Mouse (Mus musculus) heart, embryonic 11.5 days (tissue): Measurements from ENCODE around the gene Exog. TPM values are rescaled to one million over a fixed set of nuclear protein-coding genes. Genes with fewer than 3 reads are reported as not detected.

Experiments used
- ATAC-seq: fragments of 200-750 bp; cut with Nextera tagmentation; replicated peaks from 2 replicates; pipeline ENCODE4 v1.8.0; 2017; ENCODE audit warnings: moderate library complexity; ENCODE audit not compliant: insufficient number of reproducible peaks, low FRiP score, low TSS enrichment
- H3K27ac ChIP-seq: fragments of 300-500 bp; sonication (generic); 2 replicates; pipeline ENCODE4 v1.5.1; 2014; ENCODE audit warnings: mild to moderate bottlenecking, low read depth, low read length
- H3K27me3 ChIP-seq: fragments of 300-500 bp; sonication (generic); 2 replicates; pipeline ENCODE4 v1.6.1; 2014; ENCODE audit warnings: mild to moderate bottlenecking, low read length, mixed read lengths; ENCODE audit not compliant: control insufficient read depth, insufficient read depth
- H3K36me3 ChIP-seq: fragments of 300-500 bp; sonication (generic); 2 replicates; pipeline ENCODE4 v1.6.1; 2014; ENCODE audit warnings: mild to moderate bottlenecking, low read length, moderate library complexity, mixed read lengths; ENCODE audit not compliant: control insufficient read depth, insufficient read depth
- H3K4me1 ChIP-seq: fragments of 300-500 bp; sonication (generic); 2 replicates; pipeline ENCODE4 v1.6.1; 2014; ENCODE audit warnings: low read length; ENCODE audit not compliant: control insufficient read depth, insufficient read depth
- H3K4me2 ChIP-seq: fragments of 300-500 bp; sonication (generic); 2 replicates; pipeline ENCODE4 v1.6.1; 2014; ENCODE audit warnings: mild to moderate bottlenecking, moderate library complexity
- H3K4me3 ChIP-seq: fragments of 300-500 bp; sonication (generic); 2 replicates; pipeline ENCODE4 v1.5.1; 2014; ENCODE audit warnings: low read depth, low read length
- H3K9ac ChIP-seq: fragments of 300-500 bp; sonication (generic); 2 replicates; pipeline ENCODE4 v1.6.1; 2014; ENCODE audit warnings: mild to moderate bottlenecking, low read depth, low read length, moderate library complexity
- H3K9me3 ChIP-seq: fragments of 300-500 bp; sonication (generic); replicated peaks from 2 replicates; pipeline ENCODE4 v1.6.1; 2016; ENCODE audit warnings: low read length; ENCODE audit not compliant: control insufficient read depth
- WGBS: fragments of 180-500 bp; shearing (Covaris S2); extraction: QIAGEN DNeasy Blood & Tissue Kit; methylation state at CpG from one replicate; pipeline ENCODE4 v1.1.7; 2014; ENCODE audit not compliant: insufficient replicate concordance; 5-methylcytosine and 5-hydroxymethylcytosine counted together
- polyA plus RNA-seq: library from polyadenylated mRNA; unstranded; fragments of >200 nt; fragmentation: Nextera tagmentation; extraction: Ambion mirVana; gene quantifications from 2 replicates; pipeline ENCODE4 v1.2.1, GENCODE M21; 2014

Exog gene
- polyA plus RNA-seq, 1 experiment from 2014 or later: 19.4 TPM

DNA sequence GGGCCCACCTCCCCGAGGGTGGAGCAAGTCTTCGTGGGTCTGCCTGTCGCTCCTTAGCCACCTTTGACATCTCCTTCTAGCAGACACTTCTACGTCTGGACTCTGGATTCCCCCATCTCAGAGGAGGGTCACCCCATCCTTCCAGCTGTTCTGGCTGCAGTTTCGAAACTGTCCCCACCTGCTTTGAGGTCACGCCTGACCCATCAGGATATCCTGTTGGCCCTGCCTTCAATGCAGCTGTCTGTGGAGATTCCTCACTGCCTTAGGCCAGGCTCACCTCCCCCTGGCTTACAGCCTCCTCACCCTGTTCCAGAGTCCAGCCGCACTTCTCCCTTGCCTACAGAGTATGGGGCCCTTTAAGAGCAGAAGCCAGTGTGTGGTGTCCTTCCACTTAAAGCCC is 54.1 kb downstream of the Exog start:
- Histone ChIP-seq H3K4me3 (no peak overlapping the region), H3K27ac (no peak overlapping the region), H3K9me3 (no peaks in the 10 kb centered on the region), H3K36me3 (0 out of 2 replicates have a peak, but pooled peaks cover 5% of the 10 kb centered on the region), H3K9ac (no peak overlapping the region), H3K4me1 (no peaks in the 10 kb centered on the region), H3K27me3 (no peaks in the 10 kb centered on the region), H3K4me2 (no peak overlapping the region)
- WGBS: 82% methylated on average over 7 of the region's 7 CpGs
- no peak for ATAC-seq

DNA sequence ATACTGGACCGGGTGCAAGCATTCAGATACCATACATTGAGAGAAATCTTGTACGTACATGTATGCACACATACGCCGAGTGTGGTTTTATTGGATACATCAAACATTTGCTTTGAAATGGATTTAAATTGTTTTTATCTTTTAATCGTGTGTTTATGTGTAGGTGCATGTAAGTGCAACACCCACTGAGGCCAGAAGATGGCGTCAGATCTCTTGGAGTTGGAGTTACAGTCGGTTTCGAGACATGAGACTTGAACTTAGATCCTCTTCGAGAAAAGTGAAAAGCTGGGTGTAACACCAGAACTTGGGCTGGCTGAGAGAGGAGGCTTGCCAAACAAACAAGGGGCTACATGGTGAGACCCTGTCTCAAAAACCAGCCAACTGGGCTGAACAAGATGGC is 58.9 kb downstream of the Exog start:
- 92% methylated on average over 9 of the region's 9 CpGs for WGBS
- Histone ChIP-seq H3K27ac (no peak overlapping the region), H3K36me3 (0 out of 2 replicates have a peak, but pooled peaks cover 5% of the 10 kb centered on the region), H3K27me3 (no peaks in the 10 kb centered on the region), H3K4me2 (no peak overlapping the region), H3K9me3 (peaks cover 3% of the 10 kb centered on the region; the same call in 1 of the 2 replicates), H3K4me1 (no peaks in the 10 kb centered on the region), H3K9ac (no peak overlapping the region), H3K4me3 (no peak overlapping the region)
- ATAC-seq: no peak

DNA sequence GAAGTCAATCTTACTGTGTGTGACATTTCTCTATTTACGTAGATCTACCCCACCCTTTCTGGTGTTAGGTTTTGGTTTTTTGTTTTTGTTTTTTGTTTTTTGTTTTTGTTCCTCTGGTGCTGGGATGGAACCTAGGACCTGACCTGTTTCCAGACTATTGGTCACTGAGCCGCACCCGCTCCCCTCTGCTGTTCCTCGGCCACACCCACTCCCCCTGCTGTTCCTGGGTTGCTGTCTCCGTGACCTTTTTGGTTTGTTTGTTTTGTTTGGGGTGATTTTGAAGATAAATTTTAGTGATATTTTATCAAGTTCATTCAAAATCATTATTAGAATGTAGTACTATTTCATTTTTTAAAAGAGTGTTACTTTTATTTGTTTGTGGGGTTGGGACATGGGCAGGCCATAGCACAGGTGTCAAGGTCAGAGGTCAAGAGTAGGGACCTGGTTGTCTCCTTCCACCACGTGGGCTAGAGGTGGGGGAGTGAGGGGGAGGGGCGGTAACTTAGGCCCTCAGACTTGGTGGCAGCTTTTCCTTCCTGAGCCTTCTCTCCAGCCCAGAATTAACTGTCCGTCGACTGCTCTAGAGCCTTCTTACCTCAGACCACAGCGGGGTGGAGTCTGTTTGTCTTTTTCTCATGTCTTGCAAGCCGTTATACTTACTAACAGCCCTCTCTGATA is 60.4 kb downstream of the Exog start:
- WGBS: 59% methylated on average over 11 of the region's 11 CpGs
- ATAC-seq: no peak
- Histone ChIP-seq H3K27ac (no peak overlapping the region), H3K4me3 (no peak overlapping the region), H3K4me1 (no peaks in the 10 kb centered on the region), H3K9me3 (peaks cover 3% of the 10 kb centered on the region; the same call in 1 of the 2 replicates), H3K9ac (no peak overlapping the region), H3K27me3 (no peaks in the 10 kb centered on the region), H3K36me3 (peaks cover 2% of the 10 kb centered on the region; the same call in 1 of the 2 replicates), H3K4me2 (no peak overlapping the region)

DNA sequence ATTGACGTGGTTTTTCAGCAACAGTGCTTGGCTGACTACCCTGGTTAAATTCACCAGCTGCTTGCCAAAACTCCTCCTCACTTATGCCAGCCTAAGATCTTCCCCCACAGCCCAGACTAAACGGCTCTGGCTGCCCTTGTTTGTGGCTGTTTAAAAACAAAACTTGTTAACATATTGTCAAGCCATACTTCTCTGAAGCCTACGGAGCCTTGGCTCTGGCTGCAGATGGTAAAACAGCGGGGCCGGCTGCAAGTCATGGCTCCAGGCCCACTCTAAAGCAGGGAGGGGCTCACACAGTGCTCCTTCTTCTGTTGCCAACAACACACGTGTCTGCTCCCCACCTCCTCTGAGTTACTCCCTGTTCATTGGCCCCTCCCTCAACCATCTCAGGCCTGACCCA is 66.2 kb downstream of the Exog start:
- ATAC-seq: no peak
- peaks cover 3% of the 10 kb centered on the region; the same call in 1 of the 2 replicates for H3K9me3 ChIP-seq
- peaks cover 2% of the 10 kb centered on the region; the same call in 1 of the 2 replicates for H3K36me3 ChIP-seq
- H3K27me3 ChIP-seq: no peaks in the 10 kb centered on the region
- no peak overlapping the region for H3K9ac ChIP-seq
- no peak overlapping the region for H3K27ac ChIP-seq
- H3K4me3 ChIP-seq: no peak overlapping the region
- WGBS: 61% methylated on average over 6 of the region's 6 CpGs
- no peak overlapping the region for H3K4me2 ChIP-seq
- H3K4me1 ChIP-seq: no peaks in the 10 kb centered on the region

DNA sequence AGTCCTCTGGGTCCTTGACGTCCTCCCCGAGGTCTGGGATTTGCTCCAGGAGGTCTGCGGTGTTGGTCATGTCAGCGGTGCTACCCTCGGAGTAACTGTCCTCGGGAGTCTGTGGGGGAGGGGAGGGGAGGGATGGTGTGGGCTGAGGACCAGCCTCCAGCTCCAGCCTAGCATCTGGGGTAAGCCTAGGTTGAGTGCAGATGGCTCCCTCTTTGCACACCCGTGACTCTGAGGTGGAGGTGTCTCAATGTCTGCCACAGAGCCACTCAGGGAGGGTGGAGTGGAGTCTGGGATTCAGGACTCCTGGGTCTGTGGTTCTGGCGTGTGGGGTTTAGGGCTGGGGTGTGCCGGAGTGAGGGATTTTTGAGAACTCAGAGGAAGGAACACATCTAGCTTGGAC is 68.2 kb downstream of the Exog start:
- Histone ChIP-seq H3K4me2 (no peak overlapping the region), H3K4me3 (no peak overlapping the region), H3K36me3 (no peaks in the 10 kb centered on the region; the same call in 1 of the 2 replicates), H3K27ac (no peak overlapping the region), H3K27me3 (peaks cover 10% of the 10 kb centered on the region), H3K9me3 (no peaks in the 10 kb centered on the region), H3K4me1 (peaks cover 14% of the 10 kb centered on the region), H3K9ac (no peak overlapping the region)
- ATAC-seq: no peak
- 74% methylated on average over 9 of the region's 9 CpGs for WGBS

DNA sequence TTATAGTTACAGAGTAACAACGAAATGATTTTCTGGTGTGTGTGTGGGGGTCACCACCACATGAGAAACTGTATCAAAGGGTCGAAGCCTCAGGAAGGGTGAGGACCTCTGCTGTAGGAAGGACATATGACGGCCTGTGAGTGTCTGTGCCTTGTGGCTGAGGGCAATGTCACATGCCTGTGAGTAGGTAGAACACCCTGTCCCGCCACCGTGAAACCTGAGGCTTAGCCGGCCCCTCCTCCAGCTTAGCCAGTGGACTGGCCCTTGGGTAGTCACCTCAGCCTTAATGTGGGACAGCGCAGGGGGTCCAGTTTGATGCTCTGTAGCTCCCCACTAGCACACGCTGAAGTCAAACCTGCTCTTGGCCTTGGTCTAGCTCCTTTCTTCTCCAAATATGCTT is 69.1 kb downstream of the Exog start:
- Histone ChIP-seq H3K4me2 (no peak overlapping the region), H3K4me1 (peaks cover 19% of the 10 kb centered on the region), H3K9me3 (no peaks in the 10 kb centered on the region), H3K4me3 (no peak overlapping the region), H3K27ac (no peak overlapping the region), H3K9ac (no peak overlapping the region), H3K36me3 (no peaks in the 10 kb centered on the region; the same call in 1 of the 2 replicates), H3K27me3 (peaks cover 15% of the 10 kb centered on the region)
- WGBS: 78% methylated on average over 8 of the region's 8 CpGs
- ATAC-seq: no peak

DNA sequence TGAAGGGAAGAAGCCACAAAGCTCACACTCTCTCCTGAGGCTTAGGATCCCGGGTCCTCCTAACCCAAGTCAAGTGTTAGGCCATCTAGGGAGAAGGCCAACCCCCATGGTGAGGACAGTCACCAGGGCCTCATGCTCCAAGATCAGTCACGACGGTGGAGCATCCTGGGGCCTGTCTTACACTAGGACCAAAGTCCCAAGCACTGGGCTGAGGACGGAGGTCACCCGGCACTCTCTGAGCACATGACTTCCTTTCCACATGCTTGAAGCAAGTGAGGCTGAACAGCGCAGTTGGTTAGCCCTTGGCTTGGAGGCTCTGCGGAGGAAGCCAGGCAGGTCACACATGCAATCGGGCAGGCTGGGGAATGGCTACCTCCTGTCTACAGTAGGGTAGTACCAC is 70.2 kb downstream of the Exog start:
- no peaks in the 10 kb centered on the region for H3K9me3 ChIP-seq
- no peak overlapping the region for H3K4me2 ChIP-seq
- no peak overlapping the region for H3K9ac ChIP-seq
- no peaks in the 10 kb centered on the region for H3K36me3 ChIP-seq
- H3K27me3 ChIP-seq: peaks cover 15% of the 10 kb centered on the region
- H3K27ac ChIP-seq: no peak overlapping the region
- ATAC-seq: no peak
- no peak overlapping the region for H3K4me3 ChIP-seq
- peaks cover 19% of the 10 kb centered on the region for H3K4me1 ChIP-seq
- WGBS: 77% methylated on average over 8 of the region's 8 CpGs
